Mouse (Mus musculus): Measurements from ENCODE around the gene Ap3b1.

Ap3b1 gene

GRCm38 (mm10) chr13:94518176-94518575 is 159.4 kb downstream of the Ap3b1 start:
- H3K4me1 ChIP-seq (replicated peaks; ENCODE audit: low read depth, low read length): peaks cover 13% of the 10 kb centered on the region
- peaks cover 35% of the 10 kb centered on the region for H3K36me3 ChIP-seq (ENCODE audit: insufficient read depth, low read length)
- TF ChIP-seq NANOG (IDR thresholded peaks at IDR 0.05; ENCODE audit: borderline replicate concordance, low read length): no peak
- TF ChIP-seq CTCF (conservative IDR thresholded peaks at IDR 0.05; ENCODE audit: low read length): no peak
- no peak for TF ChIP-seq POU5F1 (IDR thresholded peaks at IDR 0.05; ENCODE audit: borderline replicate concordance, low read length)
- no peak overlapping the region for H3K4me3 ChIP-seq (replicated peaks; ENCODE audit: low read length)
- H3K9me3 ChIP-seq (ENCODE audit: low read length): no peaks in the 10 kb centered on the region
- no peaks in the 10 kb centered on the region for H3K27me3 ChIP-seq (ENCODE audit: insufficient read depth, low read length)

GRCm38 (mm10) chr13:94519276-94519675 is 160.5 kb downstream of the Ap3b1 start:
- H3K4me3 ChIP-seq (replicated peaks; ENCODE audit: low read length): no peak overlapping the region
- H3K36me3 ChIP-seq (ENCODE audit: insufficient read depth, low read length): peaks cover 26% of the 10 kb centered on the region
- TF ChIP-seq POU5F1 (IDR thresholded peaks at IDR 0.05; ENCODE audit: borderline replicate concordance, low read length) (no peak), NANOG (IDR thresholded peaks at IDR 0.05; ENCODE audit: borderline replicate concordance, low read length) (no peak), CTCF (conservative IDR thresholded peaks at IDR 0.05; ENCODE audit: low read length) (no peak)
- H3K27me3 ChIP-seq (ENCODE audit: insufficient read depth, low read length): no peaks in the 10 kb centered on the region
- no peaks in the 10 kb centered on the region for H3K9me3 ChIP-seq (ENCODE audit: low read length)
- H3K4me1 ChIP-seq (replicated peaks; ENCODE audit: low read depth, low read length): peaks cover 13% of the 10 kb centered on the region

- Histone ChIP-seq H3K36me3 (ENCODE audit: insufficient read depth, low read length) (peaks cover 30% of the 10 kb centered on the region), H3K4me3 (replicated peaks; ENCODE audit: low read length) (no peak overlapping the region), H3K9me3 (ENCODE audit: low read length) (no peaks in the 10 kb centered on the region), H3K27me3 (ENCODE audit: insufficient read depth, low read length) (no peaks in the 10 kb centered on the region), H3K4me1 (replicated peaks; ENCODE audit: low read depth, low read length) (0 out of 2 replicates have a peak, but pooled peaks cover 3% of the 10 kb centered on the region)
- TF ChIP-seq CTCF (conservative IDR thresholded peaks at IDR 0.05; ENCODE audit: low read length) (no peak), POU5F1 (IDR thresholded peaks at IDR 0.05; ENCODE audit: borderline replicate concordance, low read length) (no peak), NANOG (IDR thresholded peaks at IDR 0.05; ENCODE audit: borderline replicate concordance, low read length) (no peak)
Observed at GRCm38 (mm10) chr13:94523213-94523612, 164.5 kb downstream of the Ap3b1 start.

- H3K9me3 ChIP-seq (ENCODE audit: low read length): no peaks in the 10 kb centered on the region
- no peaks in the 10 kb centered on the region for H3K27me3 ChIP-seq (ENCODE audit: insufficient read depth, low read length)
- TF ChIP-seq CTCF (conservative IDR thresholded peaks at IDR 0.05; ENCODE audit: low read length): no peak
- TF ChIP-seq NANOG (IDR thresholded peaks at IDR 0.05; ENCODE audit: borderline replicate concordance, low read length): no peak
- TF ChIP-seq POU5F1 (IDR thresholded peaks at IDR 0.05; ENCODE audit: borderline replicate concordance, low read length): no peak
- 0 out of 2 replicates have a peak, but pooled peaks cover 7% of the 10 kb centered on the region for H3K4me1 ChIP-seq (replicated peaks; ENCODE audit: low read depth, low read length)
- no peak overlapping the region for H3K4me3 ChIP-seq (replicated peaks; ENCODE audit: low read length)
- H3K36me3 ChIP-seq (ENCODE audit: insufficient read depth, low read length): peaks cover 35% of the 10 kb centered on the region
Observed at GRCm38 (mm10) chr13:94524669-94525238, 166.0 kb downstream of the Ap3b1 start.

DNA sequence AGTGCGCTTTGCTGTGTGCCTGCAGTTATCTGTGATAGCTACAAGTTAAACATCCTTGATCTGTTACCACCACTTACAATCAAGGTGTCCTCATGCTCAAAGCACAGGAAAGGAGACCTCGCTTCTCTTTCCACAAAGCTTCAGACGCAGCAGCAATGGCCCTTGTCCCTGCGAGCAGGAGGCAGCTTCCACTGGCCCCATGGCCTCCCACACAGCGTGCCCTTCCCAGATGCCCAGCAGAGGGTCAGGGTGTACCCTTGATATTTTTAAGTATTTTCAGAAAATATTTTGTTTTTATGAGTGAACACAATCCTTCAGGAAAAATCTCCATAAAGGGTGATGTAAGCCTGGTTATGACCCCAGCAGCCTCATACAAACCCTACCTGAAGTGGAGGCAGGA is 170.4 kb downstream of the Ap3b1 start:
- Histone ChIP-seq H3K36me3 (ENCODE audit: insufficient read depth, low read length) (peaks cover 38% of the 10 kb centered on the region), H3K4me3 (replicated peaks; ENCODE audit: low read length) (no peak overlapping the region), H3K4me1 (replicated peaks; ENCODE audit: low read depth, low read length) (0 out of 2 replicates have a peak, but pooled peaks cover 7% of the 10 kb centered on the region), H3K9me3 (ENCODE audit: low read length) (no peaks in the 10 kb centered on the region), H3K27me3 (ENCODE audit: insufficient read depth, low read length) (no peaks in the 10 kb centered on the region)
- TF ChIP-seq CTCF (conservative IDR thresholded peaks at IDR 0.05; ENCODE audit: low read length) (no peak), NANOG (IDR thresholded peaks at IDR 0.05; ENCODE audit: borderline replicate concordance, low read length) (no peak), POU5F1 (IDR thresholded peaks at IDR 0.05; ENCODE audit: borderline replicate concordance, low read length) (no peak)

DNA sequence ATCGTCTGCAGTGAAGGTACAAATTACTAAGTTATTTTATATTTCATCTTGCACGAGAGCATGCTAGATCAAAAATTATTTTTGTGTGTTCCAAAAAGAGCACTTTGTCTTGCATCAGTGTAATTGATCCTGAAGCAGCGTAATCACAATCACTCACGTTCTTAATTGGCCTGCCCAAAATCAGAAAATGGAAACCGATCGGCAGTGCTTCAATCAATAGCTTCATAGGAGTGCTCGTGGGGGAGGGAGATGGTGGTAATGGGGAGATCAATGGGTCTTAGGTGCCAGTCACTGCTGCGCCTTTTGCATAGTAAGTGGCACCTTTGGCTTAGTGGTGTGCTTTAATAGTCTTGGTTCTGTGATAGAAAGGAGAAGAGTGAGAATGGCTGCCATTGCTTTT is 174.8 kb downstream of the Ap3b1 start:
- H3K27me3 ChIP-seq (ENCODE audit: insufficient read depth, low read length): 0 out of 2 replicates have a peak, but pooled peaks cover 4% of the 10 kb centered on the region
- H3K4me1 ChIP-seq (replicated peaks; ENCODE audit: low read depth, low read length): 0 out of 2 replicates have a peak, but pooled peaks cover 7% of the 10 kb centered on the region
- no peaks in the 10 kb centered on the region for H3K9me3 ChIP-seq (ENCODE audit: low read length)
- peaks cover 29% of the 10 kb centered on the region for H3K36me3 ChIP-seq (ENCODE audit: insufficient read depth, low read length)
- TF ChIP-seq CTCF (conservative IDR thresholded peaks at IDR 0.05; ENCODE audit: low read length) (no peak), POU5F1 (IDR thresholded peaks at IDR 0.05; ENCODE audit: borderline replicate concordance, low read length) (no peak), NANOG (IDR thresholded peaks at IDR 0.05; ENCODE audit: borderline replicate concordance, low read length) (no peak)
- H3K4me3 ChIP-seq (replicated peaks; ENCODE audit: low read length): no peak overlapping the region

- Histone ChIP-seq H3K4me1 (replicated peaks; ENCODE audit: low read depth, low read length) (no peaks in the 10 kb centered on the region), H3K4me3 (replicated peaks; ENCODE audit: low read length) (no peak overlapping the region), H3K9me3 (ENCODE audit: low read length) (no peaks in the 10 kb centered on the region), H3K27me3 (ENCODE audit: insufficient read depth, low read length) (peaks cover 20% of the 10 kb centered on the region), H3K36me3 (ENCODE audit: insufficient read depth, low read length) (peaks cover 31% of the 10 kb centered on the region)
- TF ChIP-seq NANOG (IDR thresholded peaks at IDR 0.05; ENCODE audit: borderline replicate concordance, low read length) (no peak), CTCF (conservative IDR thresholded peaks at IDR 0.05; ENCODE audit: low read length) (no peak), POU5F1 (IDR thresholded peaks at IDR 0.05; ENCODE audit: borderline replicate concordance, low read length) (no peak)
Observed at GRCm38 (mm10) chr13:94537336-94537735, 178.6 kb downstream of the Ap3b1 start.

DNA sequence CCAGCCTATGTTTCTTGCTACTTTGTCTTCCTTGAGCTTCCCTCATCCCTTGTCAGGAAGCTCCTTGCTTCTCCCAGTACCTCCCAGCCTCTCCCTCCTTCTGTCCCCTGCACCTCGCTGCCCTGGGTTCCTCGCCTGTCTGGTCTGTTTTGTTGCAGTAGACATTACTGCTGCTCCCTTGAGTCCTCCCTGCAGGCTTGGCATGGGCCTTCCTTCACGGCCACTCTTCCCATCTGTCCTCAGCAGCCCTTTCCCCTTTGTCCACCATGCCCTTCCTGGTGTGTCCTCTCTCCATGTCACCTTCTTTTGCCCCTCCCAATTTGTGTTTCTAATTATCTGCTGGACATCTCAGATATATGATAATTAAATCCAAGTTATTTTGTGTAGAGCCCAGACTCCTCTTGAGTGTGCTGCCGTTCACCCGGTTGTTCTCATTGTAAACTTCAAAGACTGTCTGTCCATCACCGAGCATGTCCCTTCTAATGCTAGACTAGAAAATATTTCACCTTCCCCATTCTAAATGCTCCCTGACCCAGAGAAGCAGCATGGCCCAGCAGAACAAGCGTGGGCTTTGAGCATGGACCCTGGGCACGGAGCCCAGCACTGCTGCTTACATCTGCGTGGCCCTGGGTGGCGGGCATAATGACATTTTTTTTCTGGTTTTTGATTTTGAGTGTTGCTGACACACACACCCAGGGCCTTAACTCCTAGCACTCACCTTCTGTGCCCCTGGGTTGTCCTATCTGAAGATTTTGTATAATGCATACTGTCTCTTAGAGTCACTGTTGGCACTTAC is 181.3 kb downstream of the Ap3b1 start:
- peaks cover 37% of the 10 kb centered on the region for H3K36me3 ChIP-seq (ENCODE audit: insufficient read depth, low read length)
- no peaks in the 10 kb centered on the region for H3K4me1 ChIP-seq (replicated peaks; ENCODE audit: low read depth, low read length)
- peaks cover 43% of the 10 kb centered on the region for H3K27me3 ChIP-seq (ENCODE audit: insufficient read depth, low read length)
- no peak for TF ChIP-seq CTCF (conservative IDR thresholded peaks at IDR 0.05; ENCODE audit: low read length)
- TF ChIP-seq POU5F1 (IDR thresholded peaks at IDR 0.05; ENCODE audit: borderline replicate concordance, low read length): no peak
- no peak for TF ChIP-seq NANOG (IDR thresholded peaks at IDR 0.05; ENCODE audit: borderline replicate concordance, low read length)
- H3K9me3 ChIP-seq (ENCODE audit: low read length): no peaks in the 10 kb centered on the region
- no peak overlapping the region for H3K4me3 ChIP-seq (replicated peaks; ENCODE audit: low read length)

Measured in E14TG2a.4 (cell line).